Mouse (Mus musculus) forebrain, embryonic 14.5 days (tissue): ENCODE measurements around the gene Dtd2. TPM values are rescaled to one million over a fixed set of nuclear protein-coding genes. Genes with fewer than 3 reads are reported as not detected.
A peak's percentile ranks its signal among the peaks of the same experiment; 100 is the strongest.

Experiments used
- ATAC-seq: fragments of 200-750 bp; cut with Nextera tagmentation; 2 replicates; pipeline ENCODE4 v1.8.0; 2017; ENCODE audit warnings: mild to moderate bottlenecking, moderate library complexity
- DNase-seq: peaks from one replicate; pipeline ENCODE4 v3.0.0-alpha.2; 2015; ENCODE audit warnings: low spot score
- H3K27ac ChIP-seq: fragments of 300-500 bp; sonication (generic); 2 replicates; pipeline ENCODE4 v1.5.1; 2014; ENCODE audit warnings: low read depth, mild to moderate bottlenecking, control low read depth, low read length, moderate library complexity
- H3K27me3 ChIP-seq: fragments of 300-500 bp; sonication (generic); replicated peaks from 2 replicates; pipeline ENCODE4 v1.6.1; 2014; ENCODE audit warnings: low read length, control low read depth, mixed read lengths; ENCODE audit not compliant: control insufficient read depth, insufficient read depth
- H3K36me3 ChIP-seq: fragments of 300-500 bp; sonication (generic); 2 replicates; pipeline ENCODE4 v1.6.1; 2014; ENCODE audit warnings: low read length, control low read depth; ENCODE audit not compliant: control insufficient read depth, insufficient read depth
- H3K4me1 ChIP-seq: fragments of 300-500 bp; sonication (generic); 2 replicates; pipeline ENCODE4 v1.6.1; 2014; ENCODE audit warnings: antibody characterized with exemption, low read length, control low read depth; ENCODE audit not compliant: control insufficient read depth, insufficient read depth
- H3K4me2 ChIP-seq: fragments of 300-500 bp; sonication (generic); 2 replicates; pipeline ENCODE4 v1.6.1; 2014; ENCODE audit warnings: mild to moderate bottlenecking, control low read depth, low read length
- H3K4me3 ChIP-seq: fragments of 300-500 bp; sonication (generic); 2 replicates; pipeline ENCODE4 v1.5.1; 2014; ENCODE audit warnings: low read depth, low read length, control low read depth
- H3K9ac ChIP-seq: fragments of 300-500 bp; sonication (generic); 2 replicates; pipeline ENCODE4 v1.6.1; 2014; ENCODE audit warnings: mild to moderate bottlenecking, low read length, control low read depth, moderate library complexity
- H3K9me3 ChIP-seq: fragments of 300-500 bp; sonication (generic); replicated peaks from 2 replicates; pipeline ENCODE4 v1.6.1; 2016; ENCODE audit warnings: low read length, control low read depth, mixed read lengths; ENCODE audit not compliant: control insufficient read depth
- WGBS: fragments of 180-500 bp; shearing (Covaris S2); extraction: QIAGEN DNeasy Blood & Tissue Kit; methylation state at CpG from one replicate; pipeline ENCODE4 v1.1.7; 2014; 5-methylcytosine and 5-hydroxymethylcytosine counted together
- polyA plus RNA-seq: library from polyadenylated mRNA; unstranded; fragments of >200 nt; fragmentation: Nextera tagmentation; extraction: Ambion mirVana; gene quantifications from 2 replicates; pipeline ENCODE4 v1.2.1, GENCODE M21; 2014

Gene Dtd2
- polyA plus RNA-seq, 1 experiment from 2014 or later: 16.1 TPM

- peak; percentile 22 for DNase-seq
- Histone ChIP-seq H3K4me2 (no peak overlapping the region), H3K27ac (no peak overlapping the region), H3K4me3 (no peak overlapping the region), H3K27me3 (no peaks in the 10 kb centered on the region), H3K9me3 (no peaks in the 10 kb centered on the region), H3K9ac (no peak overlapping the region), H3K4me1 (no peaks in the 10 kb centered on the region), H3K36me3 (peaks cover 17% of the 10 kb centered on the region)
- 18% methylated on average over 9 of the region's 9 CpGs for WGBS
- no peak for ATAC-seq
These were observed 61.0 kb downstream of the Dtd2 start for GRCm38 (mm10) chr12:51945331-51945730.

GRCm38 (mm10) chr12:51939848-51940247, 66.5 kb downstream of the Dtd2 start:
- 89% methylated on average over 4 of the region's 4 CpGs for WGBS
- no peaks in the 10 kb centered on the region for H3K9me3 ChIP-seq
- H3K27ac ChIP-seq: no peak overlapping the region
- H3K4me1 ChIP-seq: no peaks in the 10 kb centered on the region
- ATAC-seq: no peak
- peaks cover 11% of the 10 kb centered on the region; the same call in 1 of the 2 replicates for H3K36me3 ChIP-seq
- DNase-seq: no peak
- no peaks in the 10 kb centered on the region for H3K27me3 ChIP-seq
- no peak overlapping the region for H3K9ac ChIP-seq
- H3K4me3 ChIP-seq: no peak overlapping the region
- no peak overlapping the region for H3K4me2 ChIP-seq

Other genes starting within 250 kb of the Dtd2 start
- 31.1 and 37.1 TPM in 2 replicates for gene Hectd1, start 177.0 kb downstream of the Dtd2 start, polyA plus RNA-seq
- 4.8 and 5.4 TPM in 2 replicates for gene Heatr5a, start 35.2 kb downstream of the Dtd2 start, polyA plus RNA-seq
- not detected in 2 replicates for gene Gpr33, start 21.6 kb upstream of the Dtd2 start, polyA plus RNA-seq
- 8.5 TPM in 2 replicates for gene Nubpl, start 91.2 kb upstream of the Dtd2 start, polyA plus RNA-seq